Mouse (Mus musculus) hindbrain, postnatal 0 days (tissue): ENCODE measurements around the gene Acoxl. TPM values are rescaled to one million over a fixed set of nuclear protein-coding genes. Genes with fewer than 3 reads are reported as not detected.

ENCODE experiments used
- ATAC-seq: fragments of 200-750 bp; cut with Nextera tagmentation; 2 replicates; pipeline ENCODE4 v1.8.0; 2017; ENCODE audit warnings: mild to moderate bottlenecking, moderate TSS enrichment, moderate library complexity
- DNase-seq: peaks from one replicate; pipeline ENCODE4 v3.0.0-alpha.2; 2015; ENCODE audit warnings: low spot score
- H3K27ac ChIP-seq: fragments of 300-500 bp; sonication (generic); 2 replicates; pipeline ENCODE4 v1.5.1; 2014; ENCODE audit warnings: mild to moderate bottlenecking
- H3K27me3 ChIP-seq: fragments of 300-500 bp; sonication (generic); 2 replicates; pipeline ENCODE4 v1.6.1; 2014; ENCODE audit warnings: low read length, mixed read lengths; ENCODE audit not compliant: insufficient read depth
- H3K36me3 ChIP-seq: fragments of 300-500 bp; sonication (generic); 2 replicates; pipeline ENCODE4 v1.6.1; 2014; ENCODE audit warnings: low read length, mixed read lengths; ENCODE audit not compliant: insufficient read depth
- H3K4me1 ChIP-seq: fragments of 300-500 bp; sonication (generic); 2 replicates; pipeline ENCODE4 v1.6.1; 2014; ENCODE audit warnings: antibody characterized with exemption, low read length, mixed read lengths; ENCODE audit not compliant: insufficient read depth
- H3K4me2 ChIP-seq: fragments of 300-500 bp; sonication (generic); 2 replicates; pipeline ENCODE4 v1.6.1; 2014; ENCODE audit warnings: low read depth, mild to moderate bottlenecking, low read length, moderate library complexity, mixed read lengths
- H3K4me3 ChIP-seq: fragments of 300-500 bp; sonication (generic); 2 replicates; pipeline ENCODE4 v1.5.1; 2014; ENCODE audit warnings: low read length
- H3K9ac ChIP-seq: fragments of 300-500 bp; sonication (generic); replicated peaks from 2 replicates; pipeline ENCODE4 v1.6.1; 2014; ENCODE audit warnings: mild to moderate bottlenecking, low read length, moderate library complexity, mixed read lengths
- H3K9me3 ChIP-seq: fragments of 300-500 bp; sonication (generic); 2 replicates; pipeline ENCODE4 v1.6.1; 2016; ENCODE audit warnings: low read length, mixed read lengths
- CTCF ChIP-seq: IDR thresholded peaks from 2 replicates; pipeline ENCODE4 v1.5.1; 2016; ENCODE audit warnings: antibody characterized with exemption, control low read depth, low read depth
- WGBS: fragments of 180-500 bp; shearing (Covaris S2); extraction: QIAGEN DNeasy Blood & Tissue Kit; methylation state at CpG from one replicate; pipeline ENCODE4 v1.1.7; 2014; 5-methylcytosine and 5-hydroxymethylcytosine counted together
- polyA plus RNA-seq: library from polyadenylated mRNA; unstranded; fragments of >200 nt; fragmentation: Nextera tagmentation; extraction: Ambion mirVana; gene quantifications from 2 replicates; pipeline ENCODE4 v1.2.1, GENCODE M21; 2015
- total RNA-seq: library from RNA; depleted of rRNA; stranded (reverse); fragments of >200 nt; gene quantifications from 2 replicates; pipeline ENCODE4 v1.2.3, GENCODE M21; 2014; rRNA removed

Gene Acoxl
- total RNA-seq (0.47 TPM in 1 of 2 replicates, not detected in the other), polyA plus RNA-seq (0.19 and 0.29 TPM in 2 replicates)

DNA sequence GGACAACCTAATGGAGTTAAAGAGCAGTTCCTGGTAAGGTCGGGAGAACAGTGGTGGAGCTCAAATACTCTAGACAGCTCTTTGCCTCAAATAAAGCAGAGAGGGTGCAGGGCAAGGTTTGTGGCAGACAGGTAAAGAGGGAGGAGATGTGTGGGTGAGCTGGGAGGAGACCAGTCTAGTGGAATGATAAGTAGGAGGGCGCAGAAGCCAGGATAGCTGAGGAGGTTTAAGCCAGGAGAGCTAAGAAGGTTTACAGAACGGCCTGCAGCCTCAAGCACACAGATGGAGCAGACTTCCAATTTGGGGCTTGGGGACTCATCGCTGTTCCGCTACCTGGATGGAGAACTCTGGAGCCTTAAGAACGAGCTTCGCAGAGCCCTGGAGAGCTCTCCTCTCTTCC, at the start of gene Acoxl:
TSS of gene Acoxl (plus strand) at position 301 of the 400 bp plus-strand sequence.
- WGBS, result 79% methylated on average over 7 of the region's 7 CpGs
- H3K27me3 ChIP-seq, result peaks cover 23% of the 10 kb centered on the region
- H3K9ac ChIP-seq, result no peak within 1 kb of the TSS
- TF ChIP-seq CTCF, result no peak
- H3K36me3 ChIP-seq, result no peaks in the 10 kb centered on the region
- H3K27ac ChIP-seq, result no peak within 1 kb of the TSS
- no peak for ATAC-seq
- H3K4me3 ChIP-seq, result no peak within 1 kb of the TSS
- H3K9me3 ChIP-seq, result no peaks in the 10 kb centered on the region
- H3K4me2 ChIP-seq, result no peak within 1 kb of the TSS
- no peaks in the 10 kb centered on the region for H3K4me1 ChIP-seq
- no peak for DNase-seq

GRCm38 (mm10) chr2:127789138-127789537, 49.5 kb upstream of the Acoxl start:
- ATAC-seq, result no peak

DNA sequence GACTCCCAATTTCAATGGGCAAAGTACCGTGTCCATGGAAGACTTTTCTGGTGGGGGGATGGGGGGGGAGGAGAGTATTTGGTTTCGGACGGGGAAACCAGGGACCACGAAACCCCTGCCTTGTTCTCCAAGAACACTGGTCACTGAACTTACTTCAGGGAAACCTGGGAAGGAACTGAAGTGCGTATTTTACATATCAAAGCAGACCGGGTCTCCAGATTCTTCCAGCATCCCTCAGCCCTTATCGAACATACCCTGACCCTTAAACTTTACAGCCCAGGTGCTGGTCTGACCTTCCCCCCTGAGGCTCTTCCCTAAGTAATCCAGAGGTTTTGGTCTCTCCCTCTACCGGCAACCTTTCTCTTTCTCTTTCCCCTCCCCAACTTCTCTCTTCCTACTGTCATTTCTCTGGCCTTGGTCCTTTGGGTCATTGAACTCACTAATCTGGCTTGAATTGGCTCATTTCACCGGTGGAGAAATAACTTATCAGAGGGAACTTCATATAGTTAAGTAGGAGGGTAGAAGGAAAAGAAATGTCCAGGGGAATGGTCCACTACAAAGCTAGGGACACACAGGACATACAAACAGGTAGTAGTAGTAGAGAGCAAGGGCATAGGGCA, 48.9 kb upstream of the Acoxl start:
- Histone ChIP-seq H3K27me3 (no peaks in the 10 kb centered on the region), H3K4me3 (peak overlapping the region; percentile 76; the same call in 1 of the 2 replicates), H3K36me3 (no peaks in the 10 kb centered on the region), H3K4me1 (peaks cover 19% of the 10 kb centered on the region), H3K27ac (no peak overlapping the region), H3K9ac (no peak overlapping the region), H3K9me3 (no peaks in the 10 kb centered on the region), H3K4me2 (peak overlapping the region; percentile 77)
- ATAC-seq (no peak), DNase-seq (no peak)
- 17% methylated on average over 9 of the region's 9 CpGs for WGBS
- TF ChIP-seq CTCF, result no peak

More at GRCm38 (mm10) chr2:127789138-127789537, 49.5 kb upstream of the Acoxl start:
- Histone ChIP-seq H3K9ac (peak overlapping the region; percentile 69), H3K36me3 (no peaks in the 10 kb centered on the region), H3K4me2 (peak overlapping the region; percentile 77), H3K27ac (peak overlapping the region; percentile 58; the same call in 1 of the 2 replicates), H3K4me1 (peaks cover 19% of the 10 kb centered on the region), H3K4me3 (peak overlapping the region; percentile 76), H3K27me3 (no peaks in the 10 kb centered on the region), H3K9me3 (no peaks in the 10 kb centered on the region)
- no peak for TF ChIP-seq CTCF
- WGBS, result 3% methylated on average over 11 of the region's 11 CpGs
- peak; percentile 3 for DNase-seq

DNA sequence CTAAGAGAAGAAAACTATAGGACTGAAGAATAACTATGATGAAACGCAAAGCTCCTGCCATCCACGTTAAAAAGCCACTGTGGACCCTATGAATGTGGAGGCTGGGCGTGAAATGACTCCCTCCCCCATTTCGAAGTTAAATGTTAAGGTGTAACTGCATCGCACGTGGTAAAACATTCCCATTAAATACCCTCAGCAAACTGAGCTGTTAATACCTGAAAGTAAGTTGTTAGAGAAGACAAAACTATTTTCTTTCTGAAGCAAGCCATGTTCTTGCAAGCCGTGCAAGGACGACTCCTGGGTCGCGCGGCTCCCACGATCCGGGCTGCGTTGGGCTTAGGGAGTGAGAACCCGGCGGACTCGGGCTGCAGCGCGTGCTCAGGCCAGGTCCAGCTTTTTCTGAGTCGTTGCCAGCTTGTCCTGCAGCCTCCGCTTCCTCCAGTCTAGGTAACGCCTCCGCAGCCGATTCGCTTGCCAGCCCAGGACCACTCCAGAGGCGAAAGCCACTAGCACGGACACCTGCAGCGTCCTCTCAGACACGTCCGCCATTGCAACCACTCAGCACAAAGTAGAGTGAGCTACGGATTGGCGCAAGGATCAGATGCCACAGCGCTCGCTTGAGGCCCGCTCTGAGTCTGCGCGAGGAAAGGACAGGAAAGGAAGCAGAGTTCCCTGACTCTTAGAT, 46.6 kb upstream of the Acoxl start, which contains the start of gene Mtln:
TSS of gene Mtln (minus strand) at position 570 of the 685 bp plus-strand sequence.
- TF ChIP-seq CTCF, result no peak
- H3K27me3 ChIP-seq, result no peaks in the 10 kb centered on the region
- peaks cover 19% of the 10 kb centered on the region for H3K4me1 ChIP-seq
- H3K36me3 ChIP-seq, result no peaks in the 10 kb centered on the region
- peak within 1 kb of the TSS; percentile 59 for H3K9ac ChIP-seq
- peak within 1 kb of the TSS; percentile 86 for H3K4me3 ChIP-seq
- WGBS, result under 1% methylated on average over 37 of the region's 37 CpGs
- peak within 1 kb of the TSS; percentile 87 for H3K27ac ChIP-seq
- peak within 1 kb of the TSS; percentile 70 for H3K4me2 ChIP-seq
- ATAC-seq (peak; percentile 96), DNase-seq (peak; percentile 95)
- no peaks in the 10 kb centered on the region for H3K9me3 ChIP-seq

GRCm38 (mm10) chr2:127831401-127832102, 7.1 kb upstream of the Acoxl start, which contains the start of gene Bub1:
Bub1 (minus strand) TSS chr2:127831865.
- H3K36me3 ChIP-seq, result no peaks in the 10 kb centered on the region
- under 1% methylated on average over 53 of the region's 56 CpGs for WGBS
- no peak within 1 kb of the TSS for H3K27ac ChIP-seq
- no peaks in the 10 kb centered on the region for H3K4me1 ChIP-seq
- peak within 1 kb of the TSS; percentile 46 for H3K9ac ChIP-seq
- H3K27me3 ChIP-seq, result no peaks in the 10 kb centered on the region
- no peaks in the 10 kb centered on the region for H3K9me3 ChIP-seq
- H3K4me3 ChIP-seq, result peak within 1 kb of the TSS; percentile 65
- peak within 1 kb of the TSS; percentile 94 for H3K4me2 ChIP-seq
- DNase-seq (peak; percentile 97), ATAC-seq (peak; percentile 97)
- TF ChIP-seq CTCF, result no peak

GRCm38 (mm10) chr2:127832103-127832832, 6.4 kb upstream of the Acoxl start:
- H3K4me2 ChIP-seq, result peak overlapping the region; percentile 94
- H3K27ac ChIP-seq, result no peak overlapping the region
- TF ChIP-seq CTCF, result no peak

More at GRCm38 (mm10) chr2:127832103-127832832, 6.4 kb upstream of the Acoxl start:
- ATAC-seq, result peak; percentile 79
- Histone ChIP-seq H3K4me3 (peak overlapping the region; percentile 65), H3K9me3 (no peaks in the 10 kb centered on the region), H3K36me3 (no peaks in the 10 kb centered on the region), H3K4me1 (no peaks in the 10 kb centered on the region), H3K27me3 (no peaks in the 10 kb centered on the region), H3K9ac (peak overlapping the region; percentile 46)
- no peak for DNase-seq
- 35% methylated on average over 11 of the region's 11 CpGs for WGBS
